Mouse (Mus musculus) erythroblast, embryonic 14.5 days (primary cell): ENCODE results near the gene Dscaml1.

Source experiments
- GATA1 ChIP-seq: IDR thresholded peaks from 2 replicates; pipeline ENCODE4 v1.6.1; 2012; ENCODE audit warnings: low read length, inconsistent platforms, mixed read lengths
- TAL1 ChIP-seq: IDR thresholded peaks from 3 replicates; pipeline ENCODE4 v1.6.1; 2012; ENCODE audit warnings: low read length, inconsistent platforms, mixed read lengths

DNA sequence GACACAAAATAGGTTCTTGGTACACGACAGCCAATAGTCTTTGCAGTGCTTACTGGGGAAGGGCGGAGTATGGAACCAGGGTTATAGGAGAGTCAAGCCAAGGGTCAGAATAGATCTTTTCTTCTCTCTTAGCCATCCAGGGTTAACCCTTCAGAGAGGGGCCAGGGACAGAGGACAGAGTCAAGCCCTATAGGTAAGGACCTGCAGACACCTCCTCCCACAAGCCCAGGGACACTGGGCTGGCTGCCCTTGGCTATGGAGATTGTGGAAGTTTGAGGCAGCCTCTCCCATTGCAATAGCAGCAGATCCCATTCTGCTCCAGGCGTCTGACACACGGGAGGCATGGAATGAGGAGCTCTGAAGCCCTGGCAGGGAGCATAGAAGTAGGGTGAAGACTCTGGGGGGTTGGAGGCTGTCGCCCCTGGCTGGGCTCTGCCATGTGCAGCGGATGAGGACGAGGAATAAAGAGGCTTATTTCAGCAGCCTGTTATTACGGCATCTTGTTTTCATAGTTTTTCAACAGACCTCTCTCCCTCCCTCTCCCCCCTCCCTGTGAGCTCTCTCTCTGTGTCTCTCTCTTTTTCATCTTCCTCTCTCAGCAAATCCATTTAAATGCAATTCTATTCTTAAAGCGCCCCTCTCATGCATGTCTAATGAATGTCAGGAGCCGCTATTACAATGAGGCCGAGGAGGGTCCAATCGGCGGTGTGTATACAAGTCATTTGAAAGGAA is 224.8 kb downstream of the Dscaml1 start:
- TF ChIP-seq GATA1 (no peak), TAL1 (no peak)
